Mouse (Mus musculus) erythroblast, embryonic 14.5 days (primary cell): ENCODE results near the gene Synpr. TPM values are rescaled to one million over a fixed set of nuclear protein-coding genes. Genes with fewer than 3 reads are reported as not detected.

ENCODE experiments used
- H3K27me3 ChIP-seq: 2 replicates; pipeline ENCODE4 v1.6.1; 2012; ENCODE audit warnings: inconsistent platforms; ENCODE audit not compliant: control insufficient read depth
- H3K36me3 ChIP-seq: 2 replicates; pipeline ENCODE4 v1.6.1; 2012; ENCODE audit warnings: mild to moderate bottlenecking, inconsistent platforms; ENCODE audit not compliant: control insufficient read depth
- H3K4me1 ChIP-seq: 2 replicates; pipeline ENCODE4 v1.6.1; 2012; ENCODE audit warnings: inconsistent platforms; ENCODE audit not compliant: control insufficient read depth
- H3K4me3 ChIP-seq: replicated peaks from 2 replicates; pipeline ENCODE3; 2012; ENCODE audit warnings: moderate library complexity, mild to moderate bottlenecking, inconsistent platforms
- H3K9me3 ChIP-seq: 2 replicates; pipeline ENCODE4 v1.6.1; 2012; ENCODE audit warnings: low read length, inconsistent platforms, mixed read lengths; ENCODE audit not compliant: control insufficient read depth
- GATA1 ChIP-seq: IDR thresholded peaks from 2 replicates; pipeline ENCODE4 v1.6.1; 2012; ENCODE audit warnings: low read length, inconsistent platforms, mixed read lengths
- TAL1 ChIP-seq: IDR thresholded peaks from 3 replicates; pipeline ENCODE4 v1.6.1; 2012; ENCODE audit warnings: low read length, inconsistent platforms, mixed read lengths
- polyA plus RNA-seq: library from polyadenylated mRNA; stranded (reverse); fragments of >175 nt; gene quantifications from 2 replicates; pipeline ENCODE4 v1.2.3, GENCODE M21; 2012

The Synpr gene
- polyA plus RNA-seq, 1 experiment, result not detected

- TF ChIP-seq GATA1 (no peak), TAL1 (no peak)
- Histone ChIP-seq H3K36me3 (no peaks in the 10 kb centered on the region), H3K27me3 (no peaks in the 10 kb centered on the region), H3K4me1 (no peaks in the 10 kb centered on the region), H3K4me3 (no peak overlapping the region), H3K9me3 (no peaks in the 10 kb centered on the region)
Observed at GRCm38 (mm10) chr14:13389081-13389480, 104.5 kb downstream of the Synpr start.

DNA sequence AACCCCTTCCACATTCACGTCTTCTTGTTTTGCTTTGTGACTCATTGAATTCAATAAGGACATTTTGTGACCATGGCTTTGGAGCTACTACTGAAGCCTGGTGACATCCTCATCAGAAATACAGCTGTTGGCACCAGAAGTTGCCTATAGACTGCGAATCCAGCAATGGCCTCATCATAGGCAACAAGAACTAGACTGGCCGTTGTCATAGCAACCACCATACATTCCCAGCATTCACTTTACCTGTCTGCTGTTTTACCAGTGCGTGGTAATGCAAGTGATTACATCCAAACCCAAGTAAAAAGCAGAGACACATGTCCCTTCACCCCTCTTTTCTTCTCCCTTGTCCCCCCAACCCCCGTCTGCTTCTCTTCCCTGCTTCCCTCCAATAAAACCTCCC is 105.4 kb downstream of the Synpr start:
- TF ChIP-seq TAL1 (no peak), GATA1 (no peak)
- no peaks in the 10 kb centered on the region for H3K4me1 ChIP-seq
- no peaks in the 10 kb centered on the region for H3K36me3 ChIP-seq
- no peak overlapping the region for H3K4me3 ChIP-seq
- no peaks in the 10 kb centered on the region for H3K9me3 ChIP-seq
- no peaks in the 10 kb centered on the region for H3K27me3 ChIP-seq

GRCm38 (mm10) chr14:13399226-13400020 is 114.8 kb downstream of the Synpr start:
- no peak for TF ChIP-seq GATA1
- TF ChIP-seq TAL1, result no peak
- H3K4me3 ChIP-seq, result no peak overlapping the region
- H3K4me1 ChIP-seq, result no peaks in the 10 kb centered on the region
- H3K27me3 ChIP-seq, result no peaks in the 10 kb centered on the region
- no peaks in the 10 kb centered on the region for H3K36me3 ChIP-seq
- no peaks in the 10 kb centered on the region for H3K9me3 ChIP-seq

DNA sequence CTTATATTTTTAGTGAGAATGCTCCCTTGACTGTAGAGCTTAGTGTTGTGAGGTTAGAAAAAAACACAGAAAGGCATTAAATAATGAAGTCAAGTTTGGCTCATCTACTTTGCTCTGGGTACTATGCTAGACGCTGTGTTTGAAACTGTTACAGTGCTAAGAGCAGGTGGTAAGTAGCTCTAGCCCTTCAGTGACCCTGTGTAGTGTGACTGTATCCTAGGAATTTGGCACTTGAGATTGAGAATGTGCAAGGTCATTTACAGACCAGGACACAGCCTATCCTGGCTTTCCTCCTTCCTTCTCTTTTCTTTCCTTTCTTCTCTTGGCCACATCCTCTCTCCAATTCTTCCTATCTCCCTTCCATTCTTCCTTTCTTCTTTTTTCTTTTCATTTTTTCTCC is 127.1 kb downstream of the Synpr start:
- no peaks in the 10 kb centered on the region for H3K4me1 ChIP-seq
- TF ChIP-seq TAL1 (no peak), GATA1 (no peak)
- no peak overlapping the region for H3K4me3 ChIP-seq

DNA sequence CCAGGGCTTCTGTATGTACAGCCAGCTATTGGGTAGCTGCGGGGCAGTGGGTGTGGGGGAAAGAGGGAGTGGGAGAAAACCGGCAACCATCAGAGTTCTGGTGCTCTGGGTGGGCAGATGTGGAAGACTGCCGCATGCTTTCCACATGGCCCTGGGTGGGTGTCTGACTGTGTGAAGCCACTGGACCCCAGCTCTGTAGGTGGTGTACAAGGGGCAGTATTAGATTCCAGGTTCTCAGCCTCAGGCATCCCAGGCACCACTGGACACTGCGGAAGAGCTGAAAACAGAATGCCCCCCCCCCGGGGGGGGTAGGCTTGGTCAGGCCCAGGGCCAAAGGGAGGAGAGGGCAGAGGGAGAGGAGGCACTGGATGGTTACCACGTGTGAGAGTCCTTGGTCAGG is 156.1 kb downstream of the Synpr start:
- H3K9me3 ChIP-seq, result no peaks in the 10 kb centered on the region
- H3K27me3 ChIP-seq, result no peaks in the 10 kb centered on the region
- no peak overlapping the region for H3K4me3 ChIP-seq
- H3K36me3 ChIP-seq, result no peaks in the 10 kb centered on the region
- no peak for TF ChIP-seq TAL1
- no peak for TF ChIP-seq GATA1
- no peaks in the 10 kb centered on the region for H3K4me1 ChIP-seq

More for the DNA sequence above, 127.1 kb downstream of the Synpr start:
- no peaks in the 10 kb centered on the region for H3K9me3 ChIP-seq
- H3K27me3 ChIP-seq, result no peaks in the 10 kb centered on the region
- no peaks in the 10 kb centered on the region for H3K36me3 ChIP-seq

DNA sequence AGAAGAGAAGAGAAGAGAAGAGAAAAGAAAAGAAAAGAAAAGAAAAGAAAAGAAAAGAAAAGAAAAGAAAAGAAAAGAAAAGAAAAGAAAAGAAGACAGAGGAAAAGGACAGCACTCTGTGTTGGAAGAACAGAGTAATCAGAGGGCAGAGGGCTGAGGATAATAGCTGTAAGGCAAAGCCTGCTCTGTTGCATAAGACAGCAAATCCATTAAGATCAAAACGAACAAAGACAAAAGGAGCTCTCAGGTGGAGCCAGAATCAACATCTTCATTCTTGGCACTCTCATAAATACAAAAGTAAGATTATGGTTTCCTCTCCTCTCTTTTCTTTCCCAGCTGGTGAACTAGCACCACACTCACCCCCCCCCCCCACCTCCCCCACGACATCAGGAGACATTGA is 160.3 kb downstream of the Synpr start:
- Histone ChIP-seq H3K36me3 (no peaks in the 10 kb centered on the region), H3K4me1 (no peaks in the 10 kb centered on the region), H3K4me3 (no peak overlapping the region), H3K9me3 (no peaks in the 10 kb centered on the region), H3K27me3 (no peaks in the 10 kb centered on the region)
- no peak for TF ChIP-seq TAL1
- no peak for TF ChIP-seq GATA1

GRCm38 (mm10) chr14:13453461-13454204 is 169.1 kb downstream of the Synpr start:
- Histone ChIP-seq H3K4me1 (no peaks in the 10 kb centered on the region), H3K36me3 (no peaks in the 10 kb centered on the region), H3K4me3 (no peak overlapping the region), H3K9me3 (no peaks in the 10 kb centered on the region), H3K27me3 (no peaks in the 10 kb centered on the region)
- TF ChIP-seq TAL1 (no peak), GATA1 (no peak)

DNA sequence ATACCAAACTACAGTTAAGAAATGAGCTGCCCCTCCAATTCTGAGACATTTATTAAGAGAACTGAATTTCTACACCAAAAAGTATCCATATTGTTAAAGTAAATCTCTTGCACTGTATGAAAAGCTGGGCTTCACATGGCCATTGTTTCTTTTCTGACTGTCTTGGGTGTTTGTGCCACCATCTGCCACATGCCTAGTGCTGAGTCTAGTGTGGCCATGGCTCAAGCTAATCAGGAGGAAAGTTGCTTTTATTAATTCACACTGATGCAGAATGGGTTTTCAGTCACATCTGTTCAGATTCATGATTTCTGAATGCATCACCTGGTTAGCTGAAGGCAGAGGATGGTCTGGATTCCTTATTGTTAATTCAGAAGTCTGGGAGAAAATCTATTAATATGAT is 170.4 kb downstream of the Synpr start:
- Histone ChIP-seq H3K36me3 (no peaks in the 10 kb centered on the region), H3K4me1 (no peaks in the 10 kb centered on the region), H3K9me3 (no peaks in the 10 kb centered on the region), H3K4me3 (no peak overlapping the region), H3K27me3 (no peaks in the 10 kb centered on the region)
- no peak for TF ChIP-seq GATA1
- no peak for TF ChIP-seq TAL1

DNA sequence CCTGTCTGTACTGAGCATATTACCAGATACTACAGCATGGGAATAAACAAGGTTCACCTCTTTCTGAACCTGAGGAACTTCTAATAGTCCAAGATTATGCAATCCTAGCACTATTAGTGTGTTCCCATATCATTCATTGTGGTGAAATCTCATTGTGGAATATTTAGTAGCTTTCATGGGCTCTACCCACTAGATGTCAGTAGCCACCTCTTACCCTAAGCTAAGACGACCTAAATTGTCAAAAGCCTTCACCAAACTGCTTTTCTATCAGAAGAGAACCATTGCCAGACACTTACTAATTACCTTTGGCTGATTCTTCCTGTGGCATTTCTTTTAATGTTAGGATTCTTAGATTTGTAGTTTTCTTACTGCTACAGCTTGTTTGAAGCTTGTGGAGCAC is 174.8 kb downstream of the Synpr start:
- no peaks in the 10 kb centered on the region for H3K9me3 ChIP-seq
- no peak overlapping the region for H3K4me3 ChIP-seq
- no peaks in the 10 kb centered on the region for H3K36me3 ChIP-seq
- no peaks in the 10 kb centered on the region for H3K27me3 ChIP-seq
- no peaks in the 10 kb centered on the region for H3K4me1 ChIP-seq
- TF ChIP-seq GATA1 (no peak), TAL1 (no peak)
